Mouse (Mus musculus): Measurements from ENCODE around the gene Gpr142. TPM values are rescaled to one million over a fixed set of nuclear protein-coding genes. Genes with fewer than 3 reads are reported as not detected.

The Gpr142 gene
- polyA plus RNA-seq, 1 experiment from 2014 or later, result not detected

- Histone ChIP-seq H3K4me1 (replicated peaks; ENCODE audit: control insufficient read depth, insufficient read depth, low read length) (peaks cover 14% of the 10 kb centered on the region; the same call in 1 of the 2 replicates), H3K9me3 (ENCODE audit: control insufficient read depth, low read length) (no peaks in the 10 kb centered on the region), H3K27ac (ENCODE audit: low read length) (no peak overlapping the region), H3K4me2 (ENCODE audit: low read depth, low read length) (no peak overlapping the region), H3K9ac (ENCODE audit: low read length) (no peak overlapping the region), H3K27me3 (ENCODE audit: control insufficient read depth, insufficient read depth, low read depth, low read length) (no peaks in the 10 kb centered on the region), H3K36me3 (ENCODE audit: control insufficient read depth, insufficient read depth, low read length) (no peaks in the 10 kb centered on the region), H3K4me3 (ENCODE audit: low read length) (no peak overlapping the region)
- WGBS, result 59% methylated on average over 6 of the region's 6 CpGs
- no peak for ATAC-seq (ENCODE audit: low read depth)
These were observed 55.9 kb downstream of the Gpr142 start for GRCm38 (mm10) chr11:114854581-114854980.

- Histone ChIP-seq H3K9ac (ENCODE audit: low read length) (no peak overlapping the region), H3K36me3 (ENCODE audit: control insufficient read depth, insufficient read depth, low read length) (no peaks in the 10 kb centered on the region), H3K27ac (ENCODE audit: low read length) (no peak overlapping the region), H3K4me2 (ENCODE audit: low read depth, low read length) (no peak overlapping the region), H3K4me3 (ENCODE audit: low read length) (no peak overlapping the region), H3K4me1 (replicated peaks; ENCODE audit: control insufficient read depth, insufficient read depth, low read length) (peaks cover 3% of the 10 kb centered on the region; the same call in 1 of the 2 replicates), H3K9me3 (ENCODE audit: control insufficient read depth, low read length) (no peaks in the 10 kb centered on the region), H3K27me3 (ENCODE audit: control insufficient read depth, insufficient read depth, low read depth, low read length) (no peaks in the 10 kb centered on the region)
- 79% methylated on average over 5 of the region's 5 CpGs for WGBS
- ATAC-seq (ENCODE audit: low read depth), result no peak
These were observed 57.4 kb downstream of the Gpr142 start for GRCm38 (mm10) chr11:114856125-114856524.

Other genes with a start within 250 kb of the Gpr142 start
- 787 and 914 TPM in 2 replicates for gene Rpl38, start 130.4 kb upstream of the Gpr142 start, polyA plus RNA-seq (2015; fragmentation: Nextera tagmentation; extraction: Ambion mirVana)
- 13.7 and 14.1 TPM in 2 replicates for gene Ttyh2, start 123.5 kb upstream of the Gpr142 start, polyA plus RNA-seq (2015; fragmentation: Nextera tagmentation; extraction: Ambion mirVana)
- 7.1 and 8.5 TPM in 2 replicates for gene Dnaic2, start 71.5 kb upstream of the Gpr142 start, polyA plus RNA-seq (2015; fragmentation: Nextera tagmentation; extraction: Ambion mirVana)
- 0.46 and 0.72 TPM in 2 replicates for gene Kif19a, start 33.5 kb upstream of the Gpr142 start, polyA plus RNA-seq (2015; fragmentation: Nextera tagmentation; extraction: Ambion mirVana)
- gene Btbd17, start 3.0 kb upstream of the Gpr142 start, polyA plus RNA-seq (2015; fragmentation: Nextera tagmentation; extraction: Ambion mirVana), result 0.23 and 0.34 TPM in 2 replicates
- 30.7 and 33.2 TPM in 2 replicates for gene Gprc5c, start 52.2 kb downstream of the Gpr142 start, polyA plus RNA-seq (2015; fragmentation: Nextera tagmentation; extraction: Ambion mirVana)
- 1.4 and 1.7 TPM in 2 replicates for gene Cd300a, start 91.1 kb downstream of the Gpr142 start, polyA plus RNA-seq (2015; fragmentation: Nextera tagmentation; extraction: Ambion mirVana)
- 0.47 and 0.53 TPM in 2 replicates for gene Cd300lb, start 135.5 kb downstream of the Gpr142 start, polyA plus RNA-seq (2015; fragmentation: Nextera tagmentation; extraction: Ambion mirVana)
- not detected in 2 replicates for gene Cd300c, start 170.2 kb downstream of the Gpr142 start, polyA plus RNA-seq (2015; fragmentation: Nextera tagmentation; extraction: Ambion mirVana)
- gene Cd300ld, start 191.0 kb downstream of the Gpr142 start, polyA plus RNA-seq (2015; fragmentation: Nextera tagmentation; extraction: Ambion mirVana), result 0.25 and 0.34 TPM in 2 replicates
- 2.5 and 2.6 TPM in 2 replicates for gene Cd300c2, start 203.0 kb downstream of the Gpr142 start, polyA plus RNA-seq (2015; fragmentation: Nextera tagmentation; extraction: Ambion mirVana)
- not detected in 2 replicates for gene Cd300ld2, start 217.3 kb downstream of the Gpr142 start, polyA plus RNA-seq (2015; fragmentation: Nextera tagmentation; extraction: Ambion mirVana)
- gene Cd300ld4, start 228.1 kb downstream of the Gpr142 start, polyA plus RNA-seq (2015; fragmentation: Nextera tagmentation; extraction: Ambion mirVana), result not detected in 2 replicates
- gene Cd300ld5, start 238.8 kb downstream of the Gpr142 start, polyA plus RNA-seq (2015; fragmentation: Nextera tagmentation; extraction: Ambion mirVana), result not detected in 2 replicates
- gene Cd300ld3, start 249.5 kb downstream of the Gpr142 start, polyA plus RNA-seq (2015; fragmentation: Nextera tagmentation; extraction: Ambion mirVana), result not detected in 2 replicates